Mouse (Mus musculus) limb, embryonic 11.5 days (tissue): ENCODE measurements around the gene Ptprn2. TPM values are rescaled to one million over a fixed set of nuclear protein-coding genes. Genes with fewer than 3 reads are reported as not detected.

Source experiments
- ATAC-seq: fragments of 200-750 bp; cut with Nextera tagmentation; 2 replicates; pipeline ENCODE4 v1.8.0; 2017; ENCODE audit warnings: low read depth; ENCODE audit not compliant: insufficient number of reproducible peaks, low FRiP score, low TSS enrichment
- DNase-seq: peaks from one replicate; pipeline ENCODE4 v3.0.0-alpha.2; 2015; ENCODE audit warnings: low spot score
- H3K27ac ChIP-seq: fragments of 300-500 bp; sonication (generic); replicated peaks from 2 replicates; pipeline ENCODE4 v1.5.1; 2014; ENCODE audit warnings: low read depth, mild to moderate bottlenecking, low read length
- H3K27me3 ChIP-seq: fragments of 300-500 bp; sonication (generic); 2 replicates; pipeline ENCODE4 v1.6.1; 2014; ENCODE audit warnings: mild to moderate bottlenecking, low read length, mixed read lengths; ENCODE audit not compliant: control insufficient read depth, insufficient read depth
- H3K36me3 ChIP-seq: fragments of 300-500 bp; sonication (generic); 2 replicates; pipeline ENCODE4 v1.6.1; 2014; ENCODE audit warnings: mild to moderate bottlenecking, low read length, moderate library complexity, mixed read lengths; ENCODE audit not compliant: control insufficient read depth, insufficient read depth
- H3K4me1 ChIP-seq: fragments of 300-500 bp; sonication (generic); 2 replicates; pipeline ENCODE4 v1.6.1; 2014; ENCODE audit warnings: low read length, mixed read lengths; ENCODE audit not compliant: control insufficient read depth, insufficient read depth
- H3K4me2 ChIP-seq: fragments of 300-500 bp; sonication (generic); 2 replicates; pipeline ENCODE4 v1.6.1; 2014; ENCODE audit warnings: low read depth, mild to moderate bottlenecking, moderate library complexity; ENCODE audit not compliant: severe bottlenecking
- H3K4me3 ChIP-seq: fragments of 300-500 bp; sonication (generic); 2 replicates; pipeline ENCODE4 v1.5.1; 2014; ENCODE audit warnings: low read depth, low read length
- H3K9ac ChIP-seq: fragments of 300-500 bp; sonication (generic); 2 replicates; pipeline ENCODE4 v1.6.1; 2014; ENCODE audit warnings: mild to moderate bottlenecking, low read length
- H3K9me3 ChIP-seq: fragments of 300-500 bp; sonication (generic); 2 replicates; pipeline ENCODE4 v1.6.1; 2016; ENCODE audit warnings: low read length; ENCODE audit not compliant: control insufficient read depth
- WGBS: fragments of 180-500 bp; shearing (Covaris S2); extraction: QIAGEN DNeasy Blood & Tissue Kit; methylation state at CpG from one replicate; pipeline ENCODE4 v1.1.7; 2014; 5-methylcytosine and 5-hydroxymethylcytosine counted together
- polyA plus RNA-seq: library from polyadenylated mRNA; unstranded; fragments of >200 nt; fragmentation: Nextera tagmentation; extraction: Ambion mirVana; gene quantifications from 2 replicates; pipeline ENCODE4 v1.2.1, GENCODE M21; 2014

Gene Ptprn2
- polyA plus RNA-seq, 1 experiment from 2014 or later, result not detected

GRCm38 (mm10) chr12:116598123-116599005 lies 112.8 kb downstream of the Ptprn2 start:
- Histone ChIP-seq H3K4me2 (no peak overlapping the region), H3K9me3 (no peaks in the 10 kb centered on the region), H3K36me3 (no peaks in the 10 kb centered on the region), H3K4me1 (no peaks in the 10 kb centered on the region), H3K9ac (no peak overlapping the region), H3K4me3 (no peak overlapping the region), H3K27me3 (no peaks in the 10 kb centered on the region), H3K27ac (no peak overlapping the region)
- ATAC-seq (no peak), DNase-seq (no peak)
- 77% methylated on average over 8 of the region's 8 CpGs for WGBS

GRCm38 (mm10) chr12:116599537-116599936 lies 114.0 kb downstream of the Ptprn2 start:
- DNase-seq (no peak), ATAC-seq (no peak)
- no peaks in the 10 kb centered on the region for H3K36me3 ChIP-seq
- H3K27me3 ChIP-seq, result no peaks in the 10 kb centered on the region
- H3K4me1 ChIP-seq, result no peaks in the 10 kb centered on the region
- WGBS, result 90% methylated on average over 1 of the region's 1 CpGs
- no peak overlapping the region for H3K27ac ChIP-seq
- H3K9me3 ChIP-seq, result no peaks in the 10 kb centered on the region
- no peak overlapping the region for H3K9ac ChIP-seq
- no peak overlapping the region for H3K4me3 ChIP-seq
- H3K4me2 ChIP-seq, result no peak overlapping the region

- H3K36me3 ChIP-seq, result no peaks in the 10 kb centered on the region
- ATAC-seq (no peak), DNase-seq (no peak)
- WGBS, result 90% methylated on average over 6 of the region's 6 CpGs
- H3K4me3 ChIP-seq, result no peak overlapping the region
- H3K27ac ChIP-seq, result no peak overlapping the region
- no peaks in the 10 kb centered on the region for H3K27me3 ChIP-seq
- H3K4me2 ChIP-seq, result no peak overlapping the region
- no peaks in the 10 kb centered on the region for H3K4me1 ChIP-seq
- no peaks in the 10 kb centered on the region for H3K9me3 ChIP-seq
- H3K9ac ChIP-seq, result no peak overlapping the region
Measured at GRCm38 (mm10) chr12:116600054-116600453, 114.5 kb downstream of the Ptprn2 start.

GRCm38 (mm10) chr12:116601395-116601794 lies 115.9 kb downstream of the Ptprn2 start:
- Histone ChIP-seq H3K9me3 (no peaks in the 10 kb centered on the region), H3K36me3 (no peaks in the 10 kb centered on the region), H3K9ac (no peak overlapping the region), H3K27ac (no peak overlapping the region), H3K4me2 (no peak overlapping the region), H3K27me3 (no peaks in the 10 kb centered on the region), H3K4me1 (no peaks in the 10 kb centered on the region), H3K4me3 (no peak overlapping the region)
- 89% methylated on average over 3 of the region's 3 CpGs for WGBS
- ATAC-seq (no peak), DNase-seq (no peak)

- DNase-seq, result no peak
Measured at GRCm38 (mm10) chr12:116601921-116602320, 116.4 kb downstream of the Ptprn2 start.

GRCm38 (mm10) chr12:116608598-116608997 lies 123.1 kb downstream of the Ptprn2 start:
- DNase-seq, result no peak
- no peaks in the 10 kb centered on the region for H3K4me1 ChIP-seq
- H3K27ac ChIP-seq, result no peak overlapping the region
- H3K4me2 ChIP-seq, result no peak overlapping the region
- H3K4me3 ChIP-seq, result no peak overlapping the region
- WGBS, result 83% methylated on average over 6 of the region's 6 CpGs
- H3K9me3 ChIP-seq, result no peaks in the 10 kb centered on the region
- no peaks in the 10 kb centered on the region for H3K36me3 ChIP-seq
- no peaks in the 10 kb centered on the region for H3K27me3 ChIP-seq
- no peak for ATAC-seq
- no peak overlapping the region for H3K9ac ChIP-seq

More at GRCm38 (mm10) chr12:116601921-116602320, 116.4 kb downstream of the Ptprn2 start:
- Histone ChIP-seq H3K27ac (no peak overlapping the region), H3K4me2 (no peak overlapping the region), H3K36me3 (no peaks in the 10 kb centered on the region), H3K9ac (no peak overlapping the region), H3K4me1 (no peaks in the 10 kb centered on the region), H3K27me3 (no peaks in the 10 kb centered on the region), H3K4me3 (no peak overlapping the region), H3K9me3 (no peaks in the 10 kb centered on the region)
- ATAC-seq, result no peak
- 84% methylated on average over 5 of the region's 5 CpGs for WGBS

- no peaks in the 10 kb centered on the region for H3K27me3 ChIP-seq
- no peak overlapping the region for H3K27ac ChIP-seq
- H3K4me1 ChIP-seq, result no peaks in the 10 kb centered on the region
- WGBS, result 46% methylated on average over 5 of the region's 5 CpGs
- H3K36me3 ChIP-seq, result no peaks in the 10 kb centered on the region
- no peak overlapping the region for H3K4me3 ChIP-seq
- no peak overlapping the region for H3K9ac ChIP-seq
- H3K4me2 ChIP-seq, result no peak overlapping the region
- ATAC-seq (no peak), DNase-seq (peak; percentile 84)
- no peaks in the 10 kb centered on the region; the same call in 1 of the 2 replicates for H3K9me3 ChIP-seq
Measured at GRCm38 (mm10) chr12:116619868-116620267, 134.3 kb downstream of the Ptprn2 start.

GRCm38 (mm10) chr12:116620299-116620698 lies 134.8 kb downstream of the Ptprn2 start:
- Histone ChIP-seq H3K9me3 (no peaks in the 10 kb centered on the region; the same call in 1 of the 2 replicates), H3K27ac (no peak overlapping the region), H3K36me3 (no peaks in the 10 kb centered on the region), H3K9ac (no peak overlapping the region), H3K4me2 (no peak overlapping the region), H3K27me3 (no peaks in the 10 kb centered on the region), H3K4me3 (no peak overlapping the region), H3K4me1 (no peaks in the 10 kb centered on the region)
- WGBS, result 77% methylated on average over 3 of the region's 3 CpGs
- DNase-seq, result no peak
- ATAC-seq, result 0 out of 2 replicates have a peak, but pooled peaks have one; percentile 22
